Mouse (Mus musculus): ENCODE data around the gene Gm20696. TPM values are rescaled to one million over a fixed set of nuclear protein-coding genes. Genes with fewer than 3 reads are reported as not detected.
A peak's percentile ranks its signal among the peaks of the same experiment; 100 is the strongest.

Gene Gm20696
- polyA plus RNA-seq, 1 experiment: not detected

- Histone ChIP-seq H3K9me3 (no peaks in the 10 kb centered on the region), H3K36me3 (replicated peaks; ENCODE audit: low read length) (no peaks in the 10 kb centered on the region), H3K27me3 (replicated peaks) (peaks cover 19% of the 10 kb centered on the region), H3K4me1 (peaks cover 64% of the 10 kb centered on the region), H3K4me3 (replicated peaks) (peak overlapping the region; percentile 95)
- TF ChIP-seq GATA1 (IDR thresholded peaks at IDR 0.05; ENCODE audit: borderline replicate concordance, low read length) (no peak), FLI1 (IDR thresholded peaks at IDR 0.05; ENCODE audit: low read length) (no peak)
These were observed 910 bp downstream of the Gm20696 start for GRCm38 (mm10) chr6:99665457-99666317.

DNA sequence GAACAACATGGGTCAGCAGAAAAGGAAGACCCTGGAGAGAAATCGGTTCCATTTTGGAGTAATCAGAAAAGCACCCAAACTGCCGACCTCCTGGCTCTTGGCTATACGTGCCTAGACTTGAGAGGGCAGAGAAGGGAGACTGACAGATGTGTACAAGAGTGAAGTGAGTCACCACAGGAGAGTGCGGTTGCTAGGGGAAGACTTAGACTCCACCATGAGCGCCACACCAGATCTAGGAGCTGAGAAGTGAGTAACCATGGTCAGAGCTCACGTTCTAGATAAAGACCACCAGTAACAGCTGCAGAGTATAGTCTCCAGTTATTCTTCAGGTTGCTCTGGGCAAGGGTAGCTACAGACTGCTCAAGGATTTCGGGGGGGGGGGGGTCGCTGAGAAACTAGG is 3.4 kb downstream of the Gm20696 start:
- Histone ChIP-seq H3K4me1 (peaks cover 84% of the 10 kb centered on the region), H3K9me3 (no peaks in the 10 kb centered on the region), H3K27me3 (replicated peaks) (peaks cover 15% of the 10 kb centered on the region), H3K36me3 (replicated peaks; ENCODE audit: low read length) (no peaks in the 10 kb centered on the region), H3K4me3 (replicated peaks) (no peak overlapping the region)
- no peak for TF ChIP-seq GATA1 (IDR thresholded peaks at IDR 0.05; ENCODE audit: borderline replicate concordance, low read length)
- no peak for TF ChIP-seq FLI1 (IDR thresholded peaks at IDR 0.05; ENCODE audit: low read length)

- Histone ChIP-seq H3K4me1 (peaks cover 76% of the 10 kb centered on the region), H3K9me3 (no peaks in the 10 kb centered on the region)
These were observed 6.2 kb downstream of the Gm20696 start for GRCm38 (mm10) chr6:99660443-99660842.

DNA sequence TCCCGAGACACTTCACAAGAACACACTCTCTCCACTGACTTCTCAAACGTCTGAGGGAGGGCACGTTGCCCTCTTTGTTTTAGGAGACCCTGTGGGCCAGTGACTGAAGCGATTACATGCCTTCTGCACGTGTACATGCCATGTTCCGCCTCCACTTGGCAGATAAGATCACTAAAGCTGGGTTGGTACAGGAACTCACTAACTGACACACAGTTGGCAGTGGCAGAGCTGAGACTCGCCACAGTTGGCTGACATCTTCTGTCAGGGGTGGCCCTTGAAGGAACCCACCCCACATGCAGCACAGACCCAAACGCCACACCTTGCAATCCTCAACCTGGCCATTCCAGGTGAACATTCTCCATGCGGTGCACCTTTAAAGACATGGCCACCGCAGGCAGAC is 8.0 kb downstream of the Gm20696 start:
- Histone ChIP-seq H3K27me3 (replicated peaks) (peaks cover 2% of the 10 kb centered on the region), H3K4me3 (replicated peaks) (no peak overlapping the region), H3K9me3 (no peaks in the 10 kb centered on the region), H3K4me1 (peaks cover 71% of the 10 kb centered on the region), H3K36me3 (replicated peaks; ENCODE audit: low read length) (no peaks in the 10 kb centered on the region)
- TF ChIP-seq FLI1 (IDR thresholded peaks at IDR 0.05; ENCODE audit: low read length): no peak
- TF ChIP-seq GATA1 (IDR thresholded peaks at IDR 0.05; ENCODE audit: borderline replicate concordance, low read length): no peak

More at GRCm38 (mm10) chr6:99660443-99660842, 6.2 kb downstream of the Gm20696 start:
- no peaks in the 10 kb centered on the region for H3K36me3 ChIP-seq (replicated peaks; ENCODE audit: low read length)
- peak overlapping the region; percentile 59 for H3K4me3 ChIP-seq (replicated peaks)
- TF ChIP-seq GATA1 (IDR thresholded peaks at IDR 0.05; ENCODE audit: borderline replicate concordance, low read length): no peak
- no peak for TF ChIP-seq FLI1 (IDR thresholded peaks at IDR 0.05; ENCODE audit: low read length)
- H3K27me3 ChIP-seq (replicated peaks): peaks cover 2% of the 10 kb centered on the region

- Histone ChIP-seq H3K4me1 (peaks cover 58% of the 10 kb centered on the region), H3K27me3 (replicated peaks) (peaks cover 2% of the 10 kb centered on the region), H3K36me3 (replicated peaks; ENCODE audit: low read length) (no peaks in the 10 kb centered on the region), H3K4me3 (replicated peaks) (peak overlapping the region; percentile 90), H3K9me3 (no peaks in the 10 kb centered on the region)
- TF ChIP-seq GATA1 (IDR thresholded peaks at IDR 0.05; ENCODE audit: borderline replicate concordance, low read length): no peak
- no peak for TF ChIP-seq FLI1 (IDR thresholded peaks at IDR 0.05; ENCODE audit: low read length)
These were observed 10.5 kb downstream of the Gm20696 start for GRCm38 (mm10) chr6:99656088-99656487.

DNA sequence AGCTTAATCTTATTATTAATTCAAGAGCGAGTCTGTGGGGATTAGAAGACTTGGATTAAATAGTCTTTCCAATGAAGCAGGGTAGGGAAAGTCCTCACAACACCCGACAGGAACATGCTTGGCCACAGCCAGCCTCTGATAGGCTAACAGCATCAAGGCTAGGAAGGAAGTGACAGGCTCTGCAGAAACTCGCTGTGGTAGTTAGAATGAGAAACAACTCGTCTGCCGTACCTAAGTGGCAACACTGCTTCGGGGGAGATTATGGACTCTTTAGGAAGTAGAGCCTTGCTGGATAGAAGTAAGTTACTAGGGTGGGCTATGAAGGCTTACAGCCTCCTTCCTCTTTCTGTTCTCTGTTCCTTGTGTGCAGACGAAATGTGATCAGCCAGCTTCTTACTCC is 11.1 kb downstream of the Gm20696 start:
- H3K4me3 ChIP-seq (replicated peaks): peak overlapping the region; percentile 90
- no peaks in the 10 kb centered on the region for H3K9me3 ChIP-seq
- peaks cover 52% of the 10 kb centered on the region for H3K4me1 ChIP-seq
- peaks cover 2% of the 10 kb centered on the region for H3K27me3 ChIP-seq (replicated peaks)
- no peak for TF ChIP-seq FLI1 (IDR thresholded peaks at IDR 0.05; ENCODE audit: low read length)
- TF ChIP-seq GATA1 (IDR thresholded peaks at IDR 0.05; ENCODE audit: borderline replicate concordance, low read length): no peak
- no peaks in the 10 kb centered on the region for H3K36me3 ChIP-seq (replicated peaks; ENCODE audit: low read length)

- Histone ChIP-seq H3K4me1 (peaks cover 41% of the 10 kb centered on the region), H3K9me3 (no peaks in the 10 kb centered on the region), H3K27me3 (replicated peaks) (peaks cover 2% of the 10 kb centered on the region), H3K4me3 (replicated peaks) (no peak overlapping the region), H3K36me3 (replicated peaks; ENCODE audit: low read length) (no peaks in the 10 kb centered on the region)
- TF ChIP-seq FLI1 (IDR thresholded peaks at IDR 0.05; ENCODE audit: low read length) (no peak), GATA1 (IDR thresholded peaks at IDR 0.05; ENCODE audit: borderline replicate concordance, low read length) (no peak)
These were observed 12.3 kb downstream of the Gm20696 start for GRCm38 (mm10) chr6:99654343-99654742.

GRCm38 (mm10) chr6:99652341-99652740 is 14.3 kb downstream of the Gm20696 start:
- peaks cover 28% of the 10 kb centered on the region for H3K4me1 ChIP-seq
- H3K9me3 ChIP-seq: no peaks in the 10 kb centered on the region
- no peaks in the 10 kb centered on the region for H3K27me3 ChIP-seq (replicated peaks)
- H3K4me3 ChIP-seq (replicated peaks): no peak overlapping the region
- no peaks in the 10 kb centered on the region for H3K36me3 ChIP-seq (replicated peaks; ENCODE audit: low read length)
- TF ChIP-seq GATA1 (IDR thresholded peaks at IDR 0.05; ENCODE audit: borderline replicate concordance, low read length) (no peak), FLI1 (IDR thresholded peaks at IDR 0.05; ENCODE audit: low read length) (no peak)

- no peak overlapping the region for H3K4me3 ChIP-seq (replicated peaks)
- H3K4me1 ChIP-seq: peaks cover 7% of the 10 kb centered on the region; the same call in 1 of the 2 replicates
- peaks cover 2% of the 10 kb centered on the region for H3K36me3 ChIP-seq (replicated peaks; ENCODE audit: low read length)
- H3K27me3 ChIP-seq (replicated peaks): no peaks in the 10 kb centered on the region
- no peak for TF ChIP-seq FLI1 (IDR thresholded peaks at IDR 0.05; ENCODE audit: low read length)
- no peak for TF ChIP-seq GATA1 (IDR thresholded peaks at IDR 0.05; ENCODE audit: borderline replicate concordance, low read length)
- no peaks in the 10 kb centered on the region for H3K9me3 ChIP-seq
These were observed 17.3 kb downstream of the Gm20696 start for GRCm38 (mm10) chr6:99649307-99649706.

GRCm38 (mm10) chr6:99646344-99646743 is 20.3 kb downstream of the Gm20696 start:
- Histone ChIP-seq H3K4me3 (replicated peaks) (no peak overlapping the region), H3K9me3 (no peaks in the 10 kb centered on the region), H3K4me1 (peaks cover 2% of the 10 kb centered on the region; the same call in 1 of the 2 replicates), H3K27me3 (replicated peaks) (no peaks in the 10 kb centered on the region), H3K36me3 (replicated peaks; ENCODE audit: low read length) (peaks cover 2% of the 10 kb centered on the region)
- TF ChIP-seq GATA1 (IDR thresholded peaks at IDR 0.05; ENCODE audit: borderline replicate concordance, low read length) (no peak), FLI1 (IDR thresholded peaks at IDR 0.05; ENCODE audit: low read length) (no peak)
